Mouse (Mus musculus) myocyte (in vitro differentiated cells): ENCODE measurements around the gene Rbfox1. TPM values are rescaled to one million over a fixed set of nuclear protein-coding genes. Genes with fewer than 3 reads are reported as not detected.
A peak's percentile ranks its signal among the peaks of the same experiment; 100 is the strongest.

Experiments used
- H3K27me3 ChIP-seq: one replicate; pipeline ENCODE4 v1.6.1; 2011; ENCODE audit not compliant: control insufficient read depth, insufficient read depth, insufficient read length
- H3K36me3 ChIP-seq: one replicate; pipeline ENCODE4 v1.6.1; 2011; ENCODE audit not compliant: control insufficient read depth, insufficient read depth
- H3K4me2 ChIP-seq: one replicate; pipeline ENCODE4 v1.6.1; 2011; ENCODE audit warnings: low read depth, control low read depth
- H3K4me3 ChIP-seq: one replicate; pipeline ENCODE4 v1.5.1; 2011; ENCODE audit warnings: mild to moderate bottlenecking, control low read depth, moderate library complexity
- H3K79me2 ChIP-seq: one replicate; pipeline ENCODE4 v1.6.1; 2011; ENCODE audit not compliant: control insufficient read depth, insufficient read depth
- H3ac ChIP-seq: one replicate; pipeline ENCODE4 v1.6.1; 2011; ENCODE audit not compliant: control insufficient read depth, insufficient read length
- CEBPB ChIP-seq: IDR thresholded peaks from 2 replicates; pipeline ENCODE4 v1.6.1; 2011; ENCODE audit warnings: mild to moderate bottlenecking, moderate library complexity; ENCODE audit not compliant: poor library complexity, insufficient read depth, severe bottlenecking
- E2F4 ChIP-seq: IDR thresholded peaks from one replicate; pipeline ENCODE4 v1.6.1; 2011; ENCODE audit warnings: mild to moderate bottlenecking, control low read depth, moderate library complexity; ENCODE audit not compliant: insufficient read depth
- MAX ChIP-seq: IDR thresholded peaks from one replicate; pipeline ENCODE4 v1.6.1; 2011; ENCODE audit warnings: low read depth, mild to moderate bottlenecking, control low read depth
- MYOD1 ChIP-seq, 3 experiments: IDR thresholded peaks; one replicate each; pipeline ENCODE4 v1.6.1; 2011; ENCODE audit warnings: control low read depth in 2 of 3, low read depth in 2 of 3, mild to moderate bottlenecking in 2 of 3, moderate library complexity in 1 of 3; ENCODE audit not compliant: insufficient read length in 2 of 3, control insufficient read depth in 1 of 3
- MYOG ChIP-seq, 3 experiments: IDR thresholded peaks; one replicate each; pipeline ENCODE4 v1.6.1; 2011; ENCODE audit warnings: control low read depth in 2 of 3, low read depth in 2 of 3, mild to moderate bottlenecking in 2 of 3; ENCODE audit not compliant: insufficient read length in 2 of 3, control insufficient read depth in 1 of 3, insufficient read depth in 1 of 3
- POLR2A ChIP-seq: IDR thresholded peaks from one replicate; pipeline ENCODE4 v1.6.1; 2011; ENCODE audit warnings: low read depth, mild to moderate bottlenecking, control low read depth, moderate library complexity; ENCODE audit not compliant: insufficient read length
- POLR2AphosphoS2 ChIP-seq: IDR thresholded peaks from one replicate; pipeline ENCODE4 v1.6.1; 2011; ENCODE audit warnings: low read depth, control low read depth; ENCODE audit not compliant: insufficient read length
- REST ChIP-seq: IDR thresholded peaks from one replicate; pipeline ENCODE4 v1.6.1; 2011; ENCODE audit warnings: mild to moderate bottlenecking, control low read depth, moderate library complexity; ENCODE audit not compliant: insufficient read depth, insufficient read length
- SRF ChIP-seq: IDR thresholded peaks from one replicate; pipeline ENCODE4 v1.6.1; 2011; ENCODE audit warnings: low read depth; ENCODE audit not compliant: control insufficient read depth, insufficient read length
- TCF12 ChIP-seq: IDR thresholded peaks from one replicate; pipeline ENCODE4 v1.6.1; 2011; ENCODE audit warnings: mild to moderate bottlenecking, control low read depth; ENCODE audit not compliant: poor library complexity, insufficient read depth, severe bottlenecking
- TCF3 ChIP-seq: IDR thresholded peaks from one replicate; pipeline ENCODE4 v1.6.1; 2011; ENCODE audit warnings: low read depth, control low read depth; ENCODE audit not compliant: insufficient read length
- USF1 ChIP-seq: IDR thresholded peaks from one replicate; pipeline ENCODE4 v1.6.1; 2011; ENCODE audit warnings: low read depth, mild to moderate bottlenecking, control low read depth, moderate library complexity
- polyA plus RNA-seq: library from polyadenylated mRNA; unstranded; fragments of >200 nt; fragmentation: generic; extraction: Trizol; gene quantifications from one replicate; pipeline ENCODE4 v1.2.1, GENCODE M21; 2012; ENCODE audit warnings: missing spikeins

The Rbfox1 gene
- polyA plus RNA-seq, 1 experiment: 8.3 TPM

- Histone ChIP-seq H3K79me2 (no peaks in the 10 kb centered on the region), H3K4me2 (no peak overlapping the region), H3K27me3 (no peaks in the 10 kb centered on the region), H3K36me3 (no peaks in the 10 kb centered on the region), H3ac (no peak overlapping the region), H3K4me3 (no peak overlapping the region)
- TF ChIP-seq TCF12: no peak
- no peak for TF ChIP-seq MYOG (IDR thresholded peaks at IDR 0.05; ENCODE audit: control insufficient read depth in 1 of 3, insufficient read depth in 1 of 3, insufficient read length in 2 of 3, low read depth in 2 of 3)
- no peak for TF ChIP-seq POLR2AphosphoS2
- TF ChIP-seq MYOD1 (IDR thresholded peaks at IDR 0.05; ENCODE audit: control insufficient read depth in 1 of 3, insufficient read length in 2 of 3, low read depth in 2 of 3): no peak
- TF ChIP-seq TCF3: no peak
- TF ChIP-seq USF1: no peak
- no peak for TF ChIP-seq REST
Observed at GRCm38 (mm10) chr16:7036988-7037387, 1151.8 kb downstream of the Rbfox1 start.

- no peaks in the 10 kb centered on the region for H3K79me2 ChIP-seq
- no peaks in the 10 kb centered on the region for H3K27me3 ChIP-seq
- no peak overlapping the region for H3ac ChIP-seq
- peak overlapping the region; percentile 77 for H3K4me2 ChIP-seq
- TF ChIP-seq E2F4 (no peak), MAX (no peak), CEBPB (no peak), POLR2AphosphoS2 (no peak), REST (no peak), TCF3 (no peak), MYOD1 (IDR thresholded peaks at IDR 0.05; ENCODE audit: control insufficient read depth in 1 of 3, insufficient read length in 2 of 3, low read depth in 2 of 3) (no peak), SRF (no peak), TCF12 (no peak), POLR2A (no peak), MYOG (IDR thresholded peaks at IDR 0.05; ENCODE audit: control insufficient read depth in 1 of 3, insufficient read depth in 1 of 3, insufficient read length in 2 of 3, low read depth in 2 of 3) (no peak), USF1 (no peak)
- H3K4me3 ChIP-seq: peak overlapping the region; percentile 37
- H3K36me3 ChIP-seq: no peaks in the 10 kb centered on the region
Observed at GRCm38 (mm10) chr16:7038639-7039260, 1153.6 kb downstream of the Rbfox1 start.

- no peaks in the 10 kb centered on the region for H3K27me3 ChIP-seq
- no peaks in the 10 kb centered on the region for H3K36me3 ChIP-seq
- TF ChIP-seq MYOG (IDR thresholded peaks at IDR 0.05; ENCODE audit: control insufficient read depth in 1 of 3, insufficient read depth in 1 of 3, insufficient read length in 2 of 3, low read depth in 2 of 3) (no peak), POLR2A (no peak), POLR2AphosphoS2 (no peak), MYOD1 (IDR thresholded peaks at IDR 0.05; ENCODE audit: control insufficient read depth in 1 of 3, insufficient read length in 2 of 3, low read depth in 2 of 3) (no peak), TCF12 (no peak), SRF (no peak), E2F4 (no peak), REST (no peak), TCF3 (no peak), CEBPB (no peak), MAX (no peak)
- H3ac ChIP-seq: no peak overlapping the region
- peak overlapping the region; percentile 37 for H3K4me3 ChIP-seq
- H3K4me2 ChIP-seq: peak overlapping the region; percentile 77
- no peaks in the 10 kb centered on the region for H3K79me2 ChIP-seq
Observed at GRCm38 (mm10) chr16:7039404-7040367, 1154.5 kb downstream of the Rbfox1 start.

GRCm38 (mm10) chr16:7040691-7041090 is 1155.5 kb downstream of the Rbfox1 start:
- peak; percentile 13 for TF ChIP-seq POLR2A
- no peak for TF ChIP-seq REST
- H3K4me3 ChIP-seq: peak overlapping the region; percentile 37
- peak overlapping the region; percentile 77 for H3K4me2 ChIP-seq
- H3K79me2 ChIP-seq: no peaks in the 10 kb centered on the region
- H3K36me3 ChIP-seq: no peaks in the 10 kb centered on the region
- H3ac ChIP-seq: no peak overlapping the region
- H3K27me3 ChIP-seq: no peaks in the 10 kb centered on the region

- no peaks in the 10 kb centered on the region for H3K79me2 ChIP-seq
- no peaks in the 10 kb centered on the region for H3K36me3 ChIP-seq
- H3ac ChIP-seq: no peak overlapping the region
- TF ChIP-seq E2F4 (no peak), POLR2A (no peak), USF1 (no peak), MAX (no peak)
- no peak overlapping the region for H3K4me3 ChIP-seq
- H3K27me3 ChIP-seq: no peaks in the 10 kb centered on the region
- no peak overlapping the region for H3K4me2 ChIP-seq
Observed at GRCm38 (mm10) chr16:7047421-7047820, 1162.3 kb downstream of the Rbfox1 start.
